Mouse (Mus musculus): ENCODE measurements at regions not wholly inside any gene's neighbourhood (a gene's known extent, or its start where the extent isn't known, plus 50 kb on each side); places are given as distances from the start of the nearest gene placed in this dataset.

DNA sequence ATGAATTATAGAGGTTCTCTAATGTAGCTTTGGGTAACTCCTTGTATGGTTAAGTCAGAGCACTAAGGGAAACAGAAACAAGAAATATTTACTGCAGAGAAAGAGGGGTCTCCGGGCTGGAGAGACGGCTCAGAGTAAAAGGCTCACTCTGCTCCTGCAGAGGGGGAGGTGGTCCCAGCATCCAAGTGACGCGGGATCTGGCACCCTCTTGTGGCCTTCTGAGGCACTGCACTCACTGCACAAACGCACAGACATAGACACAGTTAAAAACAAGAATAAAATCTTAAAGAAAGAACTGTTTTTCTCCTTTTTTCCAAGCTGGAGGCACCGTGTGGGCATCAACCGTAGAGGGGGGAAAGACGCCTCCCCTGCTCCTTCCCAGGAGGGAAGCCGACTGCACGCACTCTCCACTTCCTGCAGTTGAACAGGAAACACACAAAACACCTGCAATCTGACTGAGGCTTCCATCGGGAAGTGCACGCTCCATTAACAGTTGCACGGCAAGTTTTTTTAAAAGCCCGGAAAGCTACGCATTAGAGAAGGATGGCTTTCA is 237.6 kb downstream of the Atp23 start:
- TF ChIP-seq CTCF (IDR thresholded peaks at IDR 0.05; ENCODE audit: control insufficient read depth, insufficient read depth, insufficient replicate concordance, low read depth, low read length) (peak; percentile 93), POLR2A (IDR thresholded peaks at IDR 0.05; ENCODE audit: control insufficient read depth, low read depth, low read length) (no peak)
